Mouse (Mus musculus) spleen, postnatal 36 days (tissue): ENCODE measurements around the gene Ccdc88a.

ENCODE experiments used
- DNase-seq, 2 experiments: peaks; one replicate each; pipeline ENCODE4 v3.0.0; 2022; ENCODE audit warnings: low spot score in 2 of 2, mixed read lengths in 1 of 2

Gene Ccdc88a

GRCm38 (mm10) chr11:29373396-29374273 is at the start of gene Ccdc88a:
TSS of gene Ccdc88a (plus strand) at chr11:29373658.
- DNase-seq = peak; percentile 88

GRCm38 (mm10) chr11:29335505-29335904 is 38.0 kb upstream of the Ccdc88a start:
- DNase-seq = peak in 1 of 2 experiments; percentile 1

DNA sequence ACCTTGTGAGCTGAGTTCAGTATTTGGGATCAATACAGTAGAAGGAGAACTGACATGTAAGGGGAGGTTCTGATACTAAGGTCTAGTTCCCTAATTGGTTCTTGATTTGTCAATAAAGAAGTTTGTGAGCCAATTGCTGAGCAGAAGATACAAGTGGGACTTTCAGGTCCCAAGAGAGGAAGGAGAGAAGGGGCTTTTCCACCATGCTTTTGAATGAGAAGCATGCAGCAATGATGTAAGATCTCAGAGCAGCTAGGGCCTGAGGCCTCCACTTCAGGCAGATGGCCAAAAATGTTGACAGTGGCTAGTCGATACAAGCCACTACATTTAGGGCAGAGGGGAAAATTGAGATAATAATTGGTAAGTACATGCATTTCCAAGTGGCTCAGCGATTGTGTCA is 32.2 kb upstream of the Ccdc88a start:
- DNase-seq = no peak

DNA sequence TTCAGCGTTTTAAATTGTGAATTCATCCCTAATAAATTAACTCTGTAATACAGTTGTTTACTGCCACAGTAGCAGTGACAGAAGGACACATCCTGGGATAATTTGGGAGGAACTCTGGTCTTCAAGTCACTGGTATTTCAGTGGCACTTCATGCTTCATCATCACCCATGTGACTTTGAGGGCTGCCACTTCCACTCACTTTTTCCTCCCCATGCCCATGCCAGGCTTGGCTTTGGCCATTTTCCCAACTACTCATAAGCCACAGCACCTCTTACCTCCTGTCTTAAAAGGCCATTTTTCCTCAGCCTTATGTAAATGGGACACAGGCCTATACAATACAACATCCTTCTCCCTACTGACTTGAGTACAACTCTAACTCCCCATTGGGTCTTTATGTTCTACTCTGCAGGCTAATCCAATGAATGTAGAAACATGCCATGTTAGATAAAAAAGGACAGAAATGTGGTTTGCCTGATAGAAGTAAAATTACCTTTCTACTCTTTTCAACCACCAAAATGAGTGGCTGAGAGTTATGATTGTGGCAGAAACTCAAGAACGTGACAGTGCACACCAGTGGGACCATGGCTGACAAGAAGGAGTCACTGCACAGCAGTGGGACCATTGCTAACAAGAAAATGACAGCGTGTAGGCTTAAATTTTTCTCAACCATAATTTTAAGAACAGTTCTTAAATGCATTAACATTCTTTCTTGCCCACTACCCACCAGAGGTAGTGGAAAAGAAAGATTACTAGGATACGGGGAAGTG is 28.4 kb upstream of the Ccdc88a start:
- DNase-seq = no peak

- no peak for DNase-seq
Measured at GRCm38 (mm10) chr11:29345673-29346286, 27.7 kb upstream of the Ccdc88a start.

DNA sequence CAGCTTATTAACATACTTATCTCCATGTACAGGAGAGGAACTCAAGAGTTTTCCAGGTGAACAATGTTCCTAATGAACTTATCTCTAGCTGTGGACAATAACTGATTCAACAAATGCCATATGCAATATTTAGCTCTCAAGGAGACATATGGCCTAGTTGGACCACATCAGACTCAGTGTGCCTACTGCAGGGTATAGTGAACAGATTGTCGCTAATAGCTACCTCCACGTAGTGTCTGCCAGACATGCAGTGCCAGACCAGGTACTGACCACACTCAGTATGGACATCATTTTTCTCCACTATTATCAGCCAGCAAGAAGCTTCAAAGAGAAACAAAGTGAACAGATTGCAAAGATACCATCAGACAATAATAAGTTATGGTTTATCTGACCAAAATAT is 22.6 kb upstream of the Ccdc88a start:
- DNase-seq = no peak

DNA sequence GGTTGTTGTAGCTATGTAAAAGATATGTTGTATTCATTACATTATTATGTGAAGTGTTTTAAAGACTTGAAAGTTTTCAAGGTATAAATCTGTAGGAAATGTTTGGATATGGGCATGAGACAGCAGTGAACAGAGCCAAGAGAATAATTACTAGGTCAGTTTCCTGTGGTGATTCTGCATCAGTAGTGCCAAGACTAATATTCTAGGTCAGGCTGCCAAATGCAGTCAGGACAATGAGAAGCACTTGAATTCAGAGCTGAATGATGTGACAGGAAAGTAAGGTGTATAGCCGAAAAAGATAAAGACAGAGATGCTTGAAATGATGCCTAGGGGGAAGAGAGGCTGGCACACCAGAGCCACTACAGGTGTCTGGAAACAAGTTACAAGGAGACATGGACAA is 21.2 kb upstream of the Ccdc88a start:
- no peak for DNase-seq

- DNase-seq = no peak
Measured at GRCm38 (mm10) chr11:29368161-29368560, 5.3 kb upstream of the Ccdc88a start.

- no peak for DNase-seq
Measured at GRCm38 (mm10) chr11:29373050-29373395, 435 bp upstream of the Ccdc88a start.

GRCm38 (mm10) chr11:29374274-29374656 is 807 bp downstream of the Ccdc88a start:
- no peak for DNase-seq

GRCm38 (mm10) chr11:29376635-29377034 is 3.2 kb downstream of the Ccdc88a start:
- no peak for DNase-seq

GRCm38 (mm10) chr11:29378751-29379150 is 5.3 kb downstream of the Ccdc88a start:
- DNase-seq = no peak

DNA sequence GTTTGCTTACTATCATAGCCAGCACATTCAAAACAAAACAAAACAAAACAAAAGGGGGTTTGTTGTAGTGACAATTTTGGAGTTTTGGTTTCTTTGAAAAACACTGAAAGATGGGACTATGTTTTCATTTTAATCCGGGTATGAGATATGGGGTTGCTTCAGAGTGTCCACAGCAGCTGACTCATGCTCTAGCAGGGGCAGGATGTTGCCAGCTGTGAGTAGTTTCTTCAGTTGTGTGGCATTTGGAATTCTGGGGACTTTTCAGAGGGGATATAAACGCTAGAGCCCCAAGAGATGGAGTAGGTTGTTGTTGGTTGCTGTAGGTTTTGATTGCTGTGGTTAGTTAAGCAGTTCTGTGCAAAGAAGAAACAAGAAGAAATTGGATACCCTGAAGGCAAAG is 10.0 kb downstream of the Ccdc88a start:
- no peak for DNase-seq

DNA sequence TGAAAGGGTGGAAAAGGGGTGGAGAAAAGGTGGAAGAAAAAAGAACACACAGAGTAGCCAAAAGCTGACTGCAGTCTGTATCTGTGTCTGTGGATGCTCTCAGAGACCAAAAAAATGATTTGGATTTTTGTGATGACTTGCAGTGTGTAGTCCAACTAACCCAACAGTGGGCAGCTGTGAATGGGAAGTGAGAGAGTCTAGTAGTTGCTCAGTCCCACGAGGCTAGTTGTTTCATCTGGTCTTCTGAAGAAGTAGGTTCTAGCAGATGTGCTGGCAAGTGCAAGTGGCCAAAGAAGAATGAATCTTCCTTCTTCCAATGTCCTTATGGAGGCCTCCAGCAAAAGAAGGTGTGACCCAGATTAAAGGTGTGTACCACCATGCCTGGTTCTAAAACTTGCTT is 10.5 kb downstream of the Ccdc88a start:
- no peak for DNase-seq

- no peak for DNase-seq
Measured at GRCm38 (mm10) chr11:29384617-29385016, 11.2 kb downstream of the Ccdc88a start.

GRCm38 (mm10) chr11:29389913-29390312 is 16.5 kb downstream of the Ccdc88a start:
- DNase-seq = no peak

- DNase-seq = no peak
Measured at GRCm38 (mm10) chr11:29395135-29395746, 21.8 kb downstream of the Ccdc88a start.

GRCm38 (mm10) chr11:29400374-29400773 is 26.9 kb downstream of the Ccdc88a start:
- no peak for DNase-seq

GRCm38 (mm10) chr11:29406292-29406691 is 32.8 kb downstream of the Ccdc88a start:
- DNase-seq = no peak

- no peak for DNase-seq
Measured at GRCm38 (mm10) chr11:29423496-29423895, 50.0 kb downstream of the Ccdc88a start.

DNA sequence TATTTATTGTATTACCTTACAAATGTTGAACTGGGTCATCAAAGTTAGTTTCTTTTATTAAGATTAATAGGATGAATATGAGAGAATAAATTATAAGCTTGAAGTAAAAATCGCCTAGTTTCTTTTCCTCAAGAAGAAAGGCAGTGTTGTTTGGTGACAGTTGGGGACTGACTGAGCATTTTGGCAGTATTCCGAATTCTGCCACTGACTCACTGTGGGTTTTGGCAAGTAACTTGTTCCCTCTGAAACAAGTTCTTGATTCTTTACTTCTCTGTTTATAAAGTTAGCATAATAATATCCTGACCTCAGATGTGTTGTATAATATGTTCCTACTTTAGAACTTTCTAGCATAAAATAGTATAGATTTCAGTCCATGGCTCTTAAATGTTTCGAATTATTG is 55.3 kb downstream of the Ccdc88a start:
- DNase-seq = peak in 1 of 2 experiments; percentile 6

DNA sequence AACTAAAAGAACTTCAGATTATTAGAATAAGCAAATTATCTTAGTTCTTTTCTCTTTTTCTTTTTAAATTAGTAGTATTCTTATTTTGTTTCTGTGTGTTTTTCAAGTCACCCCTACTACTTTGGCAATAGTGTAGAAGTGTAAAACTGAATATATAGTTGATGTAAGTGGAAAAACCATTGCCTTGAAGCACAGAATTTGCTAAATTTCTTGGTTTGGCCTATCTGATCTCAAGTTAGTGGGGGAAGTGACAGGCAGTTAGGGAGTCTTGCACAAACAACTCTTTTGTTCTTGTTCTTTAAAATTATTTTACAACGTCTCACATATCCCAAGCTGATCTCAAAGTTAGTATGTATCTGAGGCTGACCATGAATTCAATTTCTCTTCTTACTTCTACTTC is 57.6 kb downstream of the Ccdc88a start:
- no peak for DNase-seq
